Mouse (Mus musculus): Measurements from ENCODE around the gene Vmn1r175. TPM values are rescaled to one million over a fixed set of nuclear protein-coding genes. Genes with fewer than 3 reads are reported as not detected.
"Not testable (repeated sequence)": the region's sequence is repeated elsewhere in the genome, so short reads cannot be mapped to it uniquely, and the experiment has no call there.

Vmn1r175 gene
- not detected in 2 replicates for polyA plus RNA-seq (2014; fragmentation: Nextera tagmentation; extraction: Ambion mirVana)

DNA sequence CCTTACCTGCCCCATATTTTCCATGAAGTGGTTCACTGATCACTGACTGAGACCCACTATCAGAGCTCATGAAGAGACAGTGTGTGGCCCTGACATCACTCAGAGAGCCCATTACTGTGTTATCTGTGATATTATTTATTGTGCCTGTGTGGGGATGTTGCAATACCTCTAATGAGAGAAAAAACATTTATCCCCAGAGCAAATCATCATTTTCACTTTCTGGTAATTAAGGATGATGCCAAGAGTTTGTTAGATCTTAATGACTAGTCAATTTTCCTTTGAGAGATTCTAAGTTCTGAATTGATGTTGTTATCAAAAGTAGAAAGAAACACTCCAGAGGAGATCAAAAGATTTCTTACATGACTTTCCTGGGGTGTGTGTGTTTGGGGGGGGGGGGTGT, at the start of gene Vmn1r175:
Gene Vmn1r175, minus strand, starts transcription at position 101 of the 400 bp plus-strand sequence.
- H3K4me3 ChIP-seq (ENCODE audit: low read depth, low read length); H3K9ac ChIP-seq (ENCODE audit: low read length); DNase-seq (ENCODE audit: low spot score); H3K27ac ChIP-seq (ENCODE audit: low read depth, low read length); H3K4me2 ChIP-seq (ENCODE audit: low read depth, low read length, severe bottlenecking); H3K9me3 ChIP-seq (ENCODE audit: control insufficient read depth, low read length); H3K36me3 ChIP-seq (ENCODE audit: control insufficient read depth, insufficient read depth, low read length); ATAC-seq (replicated peaks; ENCODE audit: low FRiP score); H3K27me3 ChIP-seq (ENCODE audit: control insufficient read depth, insufficient read depth, low read length); H3K4me1 ChIP-seq (replicated peaks; ENCODE audit: control insufficient read depth, insufficient read depth, low read length): not testable (repeated sequence)

DNA sequence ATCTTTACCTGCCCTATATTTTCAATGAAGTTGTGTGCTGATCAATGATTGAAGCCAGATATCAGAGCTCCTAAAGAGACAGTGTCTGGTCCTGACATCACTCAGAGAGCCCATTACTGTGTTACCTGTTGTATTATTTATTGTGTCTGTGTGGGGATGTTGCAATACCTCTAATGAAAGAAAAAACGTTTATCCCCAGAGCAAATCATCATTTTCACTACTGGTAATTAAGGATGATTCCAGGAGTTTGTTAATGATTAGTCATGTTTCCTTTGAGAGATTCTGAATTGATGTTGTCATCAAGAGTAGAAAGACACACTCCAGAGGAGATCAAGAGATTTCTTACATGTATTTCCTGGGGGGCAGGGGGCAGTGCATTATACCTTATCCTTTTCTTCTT, 26.8 kb upstream of the Vmn1r175 start, which contains the start of gene Vmn1r176:
Gene Vmn1r176, minus strand, starts transcription at position 101 of the 400 bp plus-strand sequence.
- not testable (repeated sequence) for H3K4me1 ChIP-seq (replicated peaks; ENCODE audit: control insufficient read depth, insufficient read depth, low read length); ATAC-seq (replicated peaks; ENCODE audit: low FRiP score); H3K9me3 ChIP-seq (ENCODE audit: control insufficient read depth, low read length); H3K27ac ChIP-seq (ENCODE audit: low read depth, low read length); H3K4me3 ChIP-seq (ENCODE audit: low read depth, low read length); H3K4me2 ChIP-seq (ENCODE audit: low read depth, low read length, severe bottlenecking); H3K36me3 ChIP-seq (ENCODE audit: control insufficient read depth, insufficient read depth, low read length); H3K9ac ChIP-seq (ENCODE audit: low read length); DNase-seq (ENCODE audit: low spot score); H3K27me3 ChIP-seq (ENCODE audit: control insufficient read depth, insufficient read depth, low read length)
- WGBS = no CpG with 5 or more reads among the region's 1 CpGs

DNA sequence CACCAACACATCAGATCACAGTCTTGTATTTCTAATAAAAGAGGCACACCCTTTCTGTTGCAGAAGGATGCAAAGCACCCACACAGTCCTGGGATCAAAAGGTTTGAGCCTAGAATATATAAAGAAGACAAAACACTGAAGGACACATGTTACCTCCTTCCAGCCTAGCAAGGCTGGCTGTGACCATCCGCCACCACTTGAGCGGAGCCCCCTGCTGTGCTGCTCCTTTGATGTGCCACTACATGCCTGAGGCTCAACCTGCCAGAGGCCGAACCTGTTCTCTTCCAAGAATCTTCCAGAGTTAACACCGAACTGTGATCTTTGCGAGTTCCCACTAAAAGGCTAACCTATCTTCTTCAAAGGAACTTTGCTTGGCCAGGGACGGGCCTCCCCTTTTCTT, 25.9 kb downstream of the Vmn1r175 start:
- no peak for ATAC-seq (replicated peaks; ENCODE audit: low FRiP score)
- no peak overlapping the region for H3K27ac ChIP-seq (ENCODE audit: low read depth, low read length)
- H3K4me1 ChIP-seq (replicated peaks; ENCODE audit: control insufficient read depth, insufficient read depth, low read length) = no peaks in the 10 kb centered on the region
- H3K36me3 ChIP-seq (ENCODE audit: control insufficient read depth, insufficient read depth, low read length) = no peaks in the 10 kb centered on the region
- no peak overlapping the region for H3K9ac ChIP-seq (ENCODE audit: low read length)
- no peak overlapping the region for H3K4me2 ChIP-seq (ENCODE audit: low read depth, low read length, severe bottlenecking)
- no peak for DNase-seq (ENCODE audit: low spot score)
- no peaks in the 10 kb centered on the region for H3K27me3 ChIP-seq (ENCODE audit: control insufficient read depth, insufficient read depth, low read length)
- peaks cover 22% of the 10 kb centered on the region; the same call in 1 of the 2 replicates for H3K9me3 ChIP-seq (ENCODE audit: control insufficient read depth, low read length)
- H3K4me3 ChIP-seq (ENCODE audit: low read depth, low read length) = no peak overlapping the region
- WGBS = 77% methylated on average over 6 of the region's 6 CpGs

Other genes starting within 250 kb of the Vmn1r175 start
- not detected in 2 replicates for gene Vmn1r169, start 235.1 kb downstream of the Vmn1r175 start, polyA plus RNA-seq (2014; fragmentation: Nextera tagmentation; extraction: Ambion mirVana)
- gene Vmn1r170, start 204.5 kb downstream of the Vmn1r175 start, polyA plus RNA-seq (2014; fragmentation: Nextera tagmentation; extraction: Ambion mirVana) = not detected in 2 replicates
- not detected in 2 replicates for gene Vmn1r171, start 179.9 kb downstream of the Vmn1r175 start, polyA plus RNA-seq (2014; fragmentation: Nextera tagmentation; extraction: Ambion mirVana)
- not detected in 2 replicates for gene Vmn1r172, start 152.3 kb downstream of the Vmn1r175 start, polyA plus RNA-seq (2014; fragmentation: Nextera tagmentation; extraction: Ambion mirVana)
- gene Vmn1r173, start 109.9 kb downstream of the Vmn1r175 start, polyA plus RNA-seq (2014; fragmentation: Nextera tagmentation; extraction: Ambion mirVana) = not detected in 2 replicates
- not detected in 2 replicates for gene Vmn1r174, start 58.4 kb downstream of the Vmn1r175 start, polyA plus RNA-seq (2014; fragmentation: Nextera tagmentation; extraction: Ambion mirVana)
- gene Vmn1r176, start 26.7 kb upstream of the Vmn1r175 start, polyA plus RNA-seq (2014; fragmentation: Nextera tagmentation; extraction: Ambion mirVana) = not detected in 2 replicates
- not detected in 2 replicates for gene Vmn1r177, start 55.8 kb upstream of the Vmn1r175 start, polyA plus RNA-seq (2014; fragmentation: Nextera tagmentation; extraction: Ambion mirVana)
- gene Vmn1r178, start 81.4 kb upstream of the Vmn1r175 start, polyA plus RNA-seq (2014; fragmentation: Nextera tagmentation; extraction: Ambion mirVana) = not detected in 2 replicates
- gene Vmn1r179, start 116.3 kb upstream of the Vmn1r175 start, polyA plus RNA-seq (2014; fragmentation: Nextera tagmentation; extraction: Ambion mirVana) = not detected in 2 replicates
- not detected in 2 replicates for gene Vmn1r180, start 140.0 kb upstream of the Vmn1r175 start, polyA plus RNA-seq (2014; fragmentation: Nextera tagmentation; extraction: Ambion mirVana)
- not detected in 2 replicates for gene Vmn1r181, start 164.0 kb upstream of the Vmn1r175 start, polyA plus RNA-seq (2014; fragmentation: Nextera tagmentation; extraction: Ambion mirVana)
- gene V1rd19, start 191.0 kb upstream of the Vmn1r175 start, polyA plus RNA-seq (2014; fragmentation: Nextera tagmentation; extraction: Ambion mirVana) = not detected in 2 replicates
- not detected in 2 replicates for gene Vmn1r183, start 242.6 kb upstream of the Vmn1r175 start, polyA plus RNA-seq (2014; fragmentation: Nextera tagmentation; extraction: Ambion mirVana)